Mouse (Mus musculus): ENCODE results near the gene Dnm3. TPM values are rescaled to one million over a fixed set of nuclear protein-coding genes. Genes with fewer than 3 reads are reported as not detected.

Dnm3 gene
- total and polyA plus RNA-seq, 3 experiments: 1.5 to 7.8 (median 5.9) TPM

DNA sequence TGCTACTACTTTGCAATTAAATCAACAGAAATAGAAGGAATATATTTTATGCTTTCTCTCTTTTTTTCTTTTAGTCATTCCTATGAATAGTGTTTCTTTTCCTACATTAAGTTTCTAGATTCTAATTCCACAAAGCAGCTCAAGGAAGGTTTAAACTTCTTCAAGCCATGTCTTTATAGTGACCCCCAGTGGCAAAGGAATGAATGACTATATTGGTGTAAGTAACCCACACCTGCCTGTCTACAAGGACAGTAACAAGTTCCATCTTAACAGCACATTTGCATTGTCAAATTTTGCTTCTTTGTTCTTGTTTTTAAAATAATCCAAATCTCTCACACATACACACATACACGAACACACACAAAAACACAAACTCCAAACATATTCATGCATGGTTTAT lies 141.2 kb downstream of the Dnm3 start:
- H3K4me1 ChIP-seq (ENCODE audit: control insufficient read depth, insufficient read depth, low read length): no peaks in the 10 kb centered on the region
- 28% methylated on average over 1 of the region's 1 CpGs for WGBS
- no peak overlapping the region for H3K9ac ChIP-seq (ENCODE audit: low read depth, low read length)
- H3K36me3 ChIP-seq (ENCODE audit: control insufficient read depth, insufficient read depth, low read length): no peaks in the 10 kb centered on the region
- DNase-seq: no peak
- H3K4me3 ChIP-seq: no peak overlapping the region
- TF ChIP-seq CTCF (IDR thresholded peaks at IDR 0.05) (peak; percentile 74), EP300 (IDR thresholded peaks at IDR 0.05; ENCODE audit: insufficient read depth, low read depth, low read length) (no peak)
- no peaks in the 10 kb centered on the region for H3K27me3 ChIP-seq (ENCODE audit: control insufficient read depth, insufficient read depth, low read length)
- no peak overlapping the region for H3K27ac ChIP-seq
- intact Hi-C loops (cut with DNase I): no loop called here
- no peaks in the 10 kb centered on the region for H3K79me2 ChIP-seq (replicated peaks; ENCODE audit: control insufficient read depth, insufficient read depth, low read length)

DNA sequence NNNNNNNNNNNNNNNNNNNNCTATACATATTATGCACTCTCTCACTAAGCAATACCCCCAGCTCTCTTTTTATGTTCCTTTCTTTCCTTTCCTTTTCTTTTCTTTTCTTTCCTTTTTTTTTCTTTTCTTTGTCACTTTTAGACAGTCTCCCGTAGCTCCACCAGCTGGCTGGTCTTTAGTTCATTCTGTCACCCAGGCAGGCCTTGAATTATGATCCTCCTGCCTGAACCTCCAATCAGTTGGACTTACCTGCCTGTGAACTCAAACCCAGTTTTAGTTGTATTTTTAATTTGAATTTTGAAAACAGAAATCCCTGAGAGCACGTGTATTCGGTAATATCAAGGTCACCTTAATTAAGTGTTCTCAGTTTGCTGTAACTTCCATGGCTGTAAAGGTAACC lies 141.6 kb downstream of the Dnm3 start:
- no peak overlapping the region for H3K4me3 ChIP-seq
- WGBS: 71% methylated on average over 3 of the region's 3 CpGs
- no peaks in the 10 kb centered on the region for H3K36me3 ChIP-seq (ENCODE audit: control insufficient read depth, insufficient read depth, low read length)
- H3K27ac ChIP-seq: no peak overlapping the region
- DNase-seq: no peak
- H3K4me1 ChIP-seq (ENCODE audit: control insufficient read depth, insufficient read depth, low read length): no peaks in the 10 kb centered on the region
- TF ChIP-seq POLR2A (IDR thresholded peaks at IDR 0.05; ENCODE audit: insufficient read depth, low read depth, low read length): no peak
- TF ChIP-seq EP300 (IDR thresholded peaks at IDR 0.05; ENCODE audit: insufficient read depth, low read depth, low read length): no peak
- TF ChIP-seq CTCF (IDR thresholded peaks at IDR 0.05): no peak
- intact Hi-C loops (cut with DNase I): no loop called here
- H3K27me3 ChIP-seq (ENCODE audit: control insufficient read depth, insufficient read depth, low read length): no peaks in the 10 kb centered on the region
- no peaks in the 10 kb centered on the region for H3K79me2 ChIP-seq (replicated peaks; ENCODE audit: control insufficient read depth, insufficient read depth, low read length)
- H3K9ac ChIP-seq (ENCODE audit: low read depth, low read length): no peak overlapping the region

DNA sequence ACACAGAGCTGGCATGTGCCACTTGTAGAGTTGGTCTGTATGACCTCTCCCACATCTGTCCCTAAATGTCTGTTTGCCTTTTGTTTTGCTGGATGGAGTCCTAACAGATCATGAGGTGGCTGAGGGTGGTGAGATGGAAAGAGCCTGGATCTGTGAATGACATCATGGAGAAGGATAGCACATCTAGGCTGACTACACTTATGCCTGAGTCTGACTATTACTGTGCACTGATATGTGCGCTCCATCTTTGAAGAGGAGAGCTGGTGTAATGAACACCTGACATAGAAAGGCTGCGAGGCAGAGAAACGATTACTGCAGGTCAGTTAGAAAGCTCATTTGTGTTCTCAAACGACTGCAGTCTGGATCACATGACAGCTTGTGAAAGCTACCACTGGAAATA lies 149.2 kb downstream of the Dnm3 start:
- Histone ChIP-seq H3K79me2 (replicated peaks; ENCODE audit: control insufficient read depth, insufficient read depth, low read length) (no peaks in the 10 kb centered on the region), H3K4me3 (no peak overlapping the region), H3K27me3 (ENCODE audit: control insufficient read depth, insufficient read depth, low read length) (no peaks in the 10 kb centered on the region), H3K27ac (no peak overlapping the region), H3K9ac (ENCODE audit: low read depth, low read length) (no peak overlapping the region), H3K36me3 (ENCODE audit: control insufficient read depth, insufficient read depth, low read length) (no peaks in the 10 kb centered on the region), H3K4me1 (ENCODE audit: control insufficient read depth, insufficient read depth, low read length) (no peaks in the 10 kb centered on the region; the same call in 1 of the 2 replicates)
- intact Hi-C loops (cut with DNase I): no loop called here
- WGBS: 69% methylated on average over 4 of the region's 4 CpGs
- no peak for DNase-seq
- TF ChIP-seq CTCF (IDR thresholded peaks at IDR 0.05) (no peak), POLR2A (IDR thresholded peaks at IDR 0.05; ENCODE audit: insufficient read depth, low read depth, low read length) (no peak), EP300 (IDR thresholded peaks at IDR 0.05; ENCODE audit: insufficient read depth, low read depth, low read length) (no peak)

- no peak for DNase-seq
- H3K27me3 ChIP-seq (ENCODE audit: control insufficient read depth, insufficient read depth, low read length): no peaks in the 10 kb centered on the region
- peaks cover under 1% of the 10 kb centered on the region; the same call in 1 of the 2 replicates for H3K4me1 ChIP-seq (ENCODE audit: control insufficient read depth, insufficient read depth, low read length)
- no peak overlapping the region for H3K4me3 ChIP-seq
- intact Hi-C loops (cut with DNase I): no loop called here
- no peaks in the 10 kb centered on the region for H3K79me2 ChIP-seq (replicated peaks; ENCODE audit: control insufficient read depth, insufficient read depth, low read length)
- no peak for TF ChIP-seq CTCF (IDR thresholded peaks at IDR 0.05)
- TF ChIP-seq EP300 (IDR thresholded peaks at IDR 0.05; ENCODE audit: insufficient read depth, low read depth, low read length): no peak
- no peak for TF ChIP-seq POLR2A (IDR thresholded peaks at IDR 0.05; ENCODE audit: insufficient read depth, low read depth, low read length)
- no peak overlapping the region for H3K9ac ChIP-seq (ENCODE audit: low read depth, low read length)
- H3K27ac ChIP-seq: no peak overlapping the region
- H3K36me3 ChIP-seq (ENCODE audit: control insufficient read depth, insufficient read depth, low read length): no peaks in the 10 kb centered on the region
- 39% methylated on average over 2 of the region's 2 CpGs for WGBS
Measured at GRCm38 (mm10) chr1:162327631-162328030, 150.2 kb downstream of the Dnm3 start.

GRCm38 (mm10) chr1:162324412-162324811 lies 153.4 kb downstream of the Dnm3 start:
- TF ChIP-seq EP300 (IDR thresholded peaks at IDR 0.05; ENCODE audit: insufficient read depth, low read depth, low read length) (no peak), POLR2A (IDR thresholded peaks at IDR 0.05; ENCODE audit: insufficient read depth, low read depth, low read length) (no peak), CTCF (IDR thresholded peaks at IDR 0.05) (no peak)
- no peaks in the 10 kb centered on the region for H3K79me2 ChIP-seq (replicated peaks; ENCODE audit: control insufficient read depth, insufficient read depth, low read length)
- H3K27me3 ChIP-seq (ENCODE audit: control insufficient read depth, insufficient read depth, low read length): no peaks in the 10 kb centered on the region
- no peak for DNase-seq
- WGBS: 52% methylated on average over 4 of the region's 4 CpGs
- H3K4me3 ChIP-seq: no peak overlapping the region
- peaks cover 2% of the 10 kb centered on the region for H3K4me1 ChIP-seq (ENCODE audit: control insufficient read depth, insufficient read depth, low read length)
- H3K27ac ChIP-seq: no peak overlapping the region
- no peak overlapping the region for H3K9ac ChIP-seq (ENCODE audit: low read depth, low read length)
- H3K36me3 ChIP-seq (ENCODE audit: control insufficient read depth, insufficient read depth, low read length): no peaks in the 10 kb centered on the region
- intact Hi-C loops (cut with DNase I): no loop called here

GRCm38 (mm10) chr1:162323142-162323541 lies 154.7 kb downstream of the Dnm3 start:
- no peak overlapping the region for H3K9ac ChIP-seq (ENCODE audit: low read depth, low read length)
- H3K27ac ChIP-seq: no peak overlapping the region
- 67% methylated on average over 2 of the region's 2 CpGs for WGBS
- no peaks in the 10 kb centered on the region for H3K79me2 ChIP-seq (replicated peaks; ENCODE audit: control insufficient read depth, insufficient read depth, low read length)
- no peak overlapping the region for H3K4me3 ChIP-seq
- intact Hi-C loops (cut with DNase I): no loop called here
- no peaks in the 10 kb centered on the region for H3K27me3 ChIP-seq (ENCODE audit: control insufficient read depth, insufficient read depth, low read length)
- DNase-seq: no peak
- H3K4me1 ChIP-seq (ENCODE audit: control insufficient read depth, insufficient read depth, low read length): peaks cover 2% of the 10 kb centered on the region
- H3K36me3 ChIP-seq (ENCODE audit: control insufficient read depth, insufficient read depth, low read length): no peaks in the 10 kb centered on the region
- TF ChIP-seq CTCF (IDR thresholded peaks at IDR 0.05) (no peak), POLR2A (IDR thresholded peaks at IDR 0.05; ENCODE audit: insufficient read depth, low read depth, low read length) (no peak), EP300 (IDR thresholded peaks at IDR 0.05; ENCODE audit: insufficient read depth, low read depth, low read length) (no peak)

All from heart, adult 2 months (tissue).